Mouse (Mus musculus): ENCODE results near the gene C1ra.
"Not testable (repeated sequence)": the region's sequence is repeated elsewhere in the genome, so short reads cannot be mapped to it uniquely, and the experiment has no call there.

Gene C1ra

DNA sequence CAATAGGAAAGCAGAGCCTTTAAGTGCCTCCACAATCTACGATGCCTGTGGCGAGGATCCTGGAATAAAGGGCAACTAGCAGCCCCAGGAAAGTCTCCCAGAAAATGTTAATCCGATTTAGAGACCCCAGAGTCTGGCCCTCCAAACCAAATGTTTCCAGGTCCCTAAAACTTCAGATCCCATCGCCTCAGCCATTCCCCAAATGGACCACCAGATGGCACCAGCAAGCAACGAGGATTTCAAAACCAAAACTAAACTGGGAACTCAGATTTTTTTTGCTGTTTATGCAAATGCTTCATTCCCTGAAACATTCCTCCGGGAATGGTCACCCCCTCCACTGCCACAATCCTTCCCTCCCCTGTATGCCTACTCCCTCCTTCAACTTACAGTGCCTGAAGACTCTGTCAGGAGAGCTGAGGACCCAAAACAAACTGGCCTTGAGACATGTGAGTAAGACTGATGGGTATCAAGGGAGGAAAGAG lies at the start of gene C1ra:
Gene C1ra (plus strand): TSS at position 51 of the 482 bp plus-strand sequence.
- in situ Hi-C loops (cut with MboI, MseI), result no loop called here

DNA sequence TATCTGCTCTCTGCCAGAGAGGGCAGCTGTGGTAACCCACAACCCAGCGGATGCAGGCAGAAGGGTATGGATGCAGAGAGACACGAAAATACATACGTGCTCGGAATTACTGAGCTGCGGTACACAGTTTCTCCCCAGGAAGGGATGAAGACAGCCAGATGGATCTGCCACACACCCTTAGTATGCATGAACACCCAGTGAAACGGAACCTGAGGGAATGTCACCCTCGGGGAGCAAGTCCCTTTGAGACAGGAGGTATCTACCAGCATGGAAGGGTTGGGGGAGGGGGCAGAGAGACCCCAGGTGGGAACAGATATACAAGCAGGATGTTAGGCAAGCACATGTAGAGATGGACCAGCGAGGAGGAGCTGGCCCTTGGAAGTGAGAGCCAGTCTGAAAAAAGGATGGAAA lies 48.3 kb upstream of the C1ra start:
- in situ Hi-C loops (cut with MboI, MseI), result no loop called here

DNA sequence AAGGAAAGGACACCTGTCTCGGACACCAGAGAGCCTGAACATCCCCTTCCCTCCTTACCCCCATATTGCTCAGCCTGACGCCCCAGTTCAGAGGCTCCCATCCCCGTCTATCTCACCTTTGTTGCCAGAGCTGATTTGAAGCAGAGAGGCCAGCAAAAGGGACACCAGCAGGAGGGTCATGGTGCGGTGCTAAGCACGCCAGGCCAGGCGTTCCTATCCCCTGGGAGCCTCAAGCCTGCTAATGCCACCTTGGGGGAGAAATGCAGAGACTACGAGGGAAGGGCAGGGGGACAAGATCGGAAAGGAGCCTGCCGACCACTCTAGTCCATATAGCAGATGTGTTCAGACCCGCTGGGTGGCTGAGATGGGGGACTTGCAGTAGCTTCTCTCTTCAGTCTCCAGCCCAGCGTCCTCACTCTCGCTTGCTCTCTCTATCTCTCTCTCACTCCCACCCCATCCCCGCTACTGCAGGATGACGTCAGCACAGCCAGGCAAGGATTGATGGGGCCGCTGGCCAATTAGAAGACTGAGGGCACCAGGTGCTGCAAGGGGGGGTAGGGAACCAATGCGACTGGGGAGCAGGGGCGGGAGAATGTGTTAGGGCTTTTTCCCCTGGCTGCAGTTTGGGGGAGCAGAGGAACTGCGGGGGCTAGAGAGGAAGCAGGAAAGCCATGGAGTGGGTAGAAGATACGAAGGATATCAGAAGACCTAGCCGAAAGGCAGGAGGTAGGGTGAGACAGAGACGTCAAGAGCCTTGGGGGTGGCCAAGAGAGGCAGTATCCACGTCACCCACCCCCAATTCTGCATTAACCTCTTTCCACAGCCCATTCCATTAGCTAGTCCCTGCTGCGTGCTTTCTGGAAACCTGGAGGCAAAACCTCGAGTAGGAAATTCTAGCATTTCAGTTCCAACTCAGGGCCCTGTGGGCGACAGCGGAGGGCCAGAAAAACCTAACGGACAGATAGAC lies 47.6 kb upstream of the C1ra start, which contains the start of gene Clstn3:
Gene Clstn3 (minus strand): TSS at position 490 of the 967 bp plus-strand sequence.
- in situ Hi-C loops (cut with MboI, MseI), result no loop called here

DNA sequence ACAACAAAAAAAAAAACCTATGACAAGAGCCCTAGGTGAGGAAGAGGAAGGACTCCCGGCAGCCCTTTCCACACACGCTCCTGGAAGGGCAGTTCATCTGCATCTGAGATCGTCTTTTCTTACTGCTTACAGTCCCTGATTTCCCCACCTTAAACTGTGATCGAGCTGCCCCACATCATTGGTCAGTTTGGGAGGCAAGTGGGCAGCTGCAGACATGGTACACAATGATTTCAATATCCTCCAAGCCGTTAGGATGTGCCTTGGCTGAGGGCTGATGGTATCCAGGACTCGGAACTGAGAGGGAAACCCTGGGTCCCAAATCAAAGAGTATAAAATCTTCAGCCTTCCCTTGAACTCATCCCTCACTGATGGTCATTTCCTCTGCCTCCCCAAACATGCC lies 46.9 kb upstream of the C1ra start:
- in situ Hi-C loops (cut with MboI, MseI), result no loop called here

DNA sequence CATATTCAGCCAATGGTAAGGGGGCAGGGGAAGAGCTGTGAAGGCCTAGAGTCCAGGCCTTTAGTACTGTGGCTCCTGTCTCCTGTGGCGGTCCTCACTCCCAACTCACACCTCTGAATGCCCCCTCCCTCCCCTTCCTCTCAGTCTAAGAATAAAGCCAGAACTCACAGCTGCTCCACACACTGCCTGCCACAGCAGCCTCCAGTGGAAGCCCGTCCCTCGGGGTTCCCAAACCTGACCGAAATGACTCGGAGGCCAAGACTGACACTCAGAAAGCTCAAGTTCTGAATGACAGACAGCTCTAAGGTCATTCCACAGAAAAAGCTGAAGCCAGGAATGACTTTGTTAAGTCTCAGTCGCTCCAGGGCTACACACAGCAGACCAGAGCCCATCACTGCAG lies 46.5 kb upstream of the C1ra start:
- in situ Hi-C loops (cut with MboI, MseI), result no loop called here

DNA sequence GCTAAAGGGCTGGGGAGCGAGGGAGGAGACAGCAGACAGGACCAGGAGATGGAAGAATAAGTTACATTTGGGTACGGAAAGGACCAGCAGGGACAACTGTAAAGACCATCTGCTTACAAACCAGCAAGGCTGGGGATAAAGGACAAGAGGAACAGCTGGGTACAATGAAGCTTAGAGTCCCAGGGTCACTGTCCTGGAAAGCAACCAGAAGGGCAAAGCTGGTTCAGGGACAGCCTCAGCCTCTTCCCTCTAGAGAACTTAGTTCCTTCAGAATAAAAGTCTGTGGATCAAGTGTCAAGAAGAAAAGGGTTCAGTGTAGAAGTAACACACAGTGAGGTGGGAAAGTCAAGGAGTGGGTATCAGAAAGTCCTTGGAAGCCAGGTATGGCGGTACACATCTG lies 41.1 kb upstream of the C1ra start:
- in situ Hi-C loops (cut with MboI, MseI), result no loop called here

DNA sequence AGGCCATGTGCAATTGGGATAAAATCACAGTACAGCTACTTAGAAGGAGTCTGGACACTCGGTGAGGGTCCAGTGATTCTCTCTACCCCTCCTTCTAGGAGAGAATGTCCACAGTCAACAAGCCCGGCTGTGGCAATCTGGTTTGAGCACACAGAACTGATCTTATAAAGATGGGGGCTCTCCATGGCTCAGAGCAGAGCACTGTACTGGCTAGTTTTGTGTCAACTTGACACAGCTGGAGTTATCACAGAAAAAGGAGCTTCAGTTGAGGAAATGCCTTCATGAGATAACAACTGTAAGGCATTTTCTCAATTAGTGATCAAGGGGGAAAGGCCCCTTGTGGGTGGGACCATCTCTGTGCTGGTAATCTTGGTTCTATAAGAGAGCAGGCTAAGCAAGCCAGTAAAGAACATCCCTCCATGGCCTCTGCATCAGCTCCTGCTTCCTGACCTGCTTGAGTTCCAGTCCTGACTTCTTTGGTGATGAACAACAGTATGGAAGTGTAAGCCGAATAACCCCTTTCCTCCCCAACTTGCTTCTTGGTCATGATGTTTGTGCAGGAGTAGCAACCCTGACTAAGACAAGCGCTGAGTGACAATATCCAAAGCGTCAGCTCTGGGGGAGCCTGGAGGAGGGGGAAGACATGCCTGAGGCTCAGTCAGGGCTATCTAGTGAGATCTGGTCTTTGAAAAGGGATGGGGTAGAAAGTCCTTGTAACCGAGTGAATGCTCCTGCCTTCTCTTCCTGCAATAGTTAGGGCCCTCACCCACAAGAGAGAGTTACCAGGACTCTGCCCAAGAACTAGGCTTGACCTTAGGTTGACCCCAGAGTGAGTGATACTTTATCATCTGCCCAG lies 40.2 kb upstream of the C1ra start:
- in situ Hi-C loops (cut with MboI, MseI), result not testable (repeated sequence)

DNA sequence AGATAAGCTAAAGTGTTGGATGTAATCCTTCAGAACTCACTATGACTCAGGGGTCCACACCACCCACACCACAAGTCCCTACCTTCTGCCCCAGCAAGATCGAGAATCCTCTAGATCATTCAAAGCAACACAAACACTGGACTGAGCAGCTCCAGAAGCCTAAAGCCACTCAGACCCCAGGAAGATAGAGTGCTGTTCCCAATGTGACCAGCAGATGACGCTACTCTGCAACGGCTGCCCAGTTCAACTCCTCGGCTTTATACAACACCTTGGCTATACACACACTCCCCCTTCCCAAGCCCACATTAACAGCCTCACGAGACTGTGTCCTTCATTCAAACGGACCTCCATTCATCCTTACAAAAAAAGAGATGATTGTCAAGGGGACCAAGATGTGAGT lies 39.4 kb upstream of the C1ra start:
- in situ Hi-C loops (cut with MboI, MseI), result no loop called here

DNA sequence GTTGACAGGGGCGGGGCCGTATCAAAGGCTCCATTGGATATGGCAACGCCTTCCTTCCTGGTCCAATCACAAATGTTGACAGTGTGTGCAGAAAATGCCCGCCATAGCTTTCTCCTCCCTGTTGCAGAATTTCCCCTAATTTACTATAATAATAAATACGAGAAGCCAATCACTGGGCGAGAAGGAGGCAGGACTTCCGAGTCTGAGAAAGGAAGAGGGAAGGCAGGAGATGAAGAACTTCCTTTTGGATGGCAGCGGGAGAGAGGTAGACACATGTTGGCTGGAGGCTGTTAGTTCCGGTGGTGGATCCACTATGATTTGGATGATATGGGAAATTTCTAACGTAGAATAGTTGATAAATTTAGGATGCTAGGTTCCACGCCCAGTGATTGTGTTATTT lies 37.6 kb upstream of the C1ra start:
- in situ Hi-C loops (cut with MboI, MseI), result no loop called here

DNA sequence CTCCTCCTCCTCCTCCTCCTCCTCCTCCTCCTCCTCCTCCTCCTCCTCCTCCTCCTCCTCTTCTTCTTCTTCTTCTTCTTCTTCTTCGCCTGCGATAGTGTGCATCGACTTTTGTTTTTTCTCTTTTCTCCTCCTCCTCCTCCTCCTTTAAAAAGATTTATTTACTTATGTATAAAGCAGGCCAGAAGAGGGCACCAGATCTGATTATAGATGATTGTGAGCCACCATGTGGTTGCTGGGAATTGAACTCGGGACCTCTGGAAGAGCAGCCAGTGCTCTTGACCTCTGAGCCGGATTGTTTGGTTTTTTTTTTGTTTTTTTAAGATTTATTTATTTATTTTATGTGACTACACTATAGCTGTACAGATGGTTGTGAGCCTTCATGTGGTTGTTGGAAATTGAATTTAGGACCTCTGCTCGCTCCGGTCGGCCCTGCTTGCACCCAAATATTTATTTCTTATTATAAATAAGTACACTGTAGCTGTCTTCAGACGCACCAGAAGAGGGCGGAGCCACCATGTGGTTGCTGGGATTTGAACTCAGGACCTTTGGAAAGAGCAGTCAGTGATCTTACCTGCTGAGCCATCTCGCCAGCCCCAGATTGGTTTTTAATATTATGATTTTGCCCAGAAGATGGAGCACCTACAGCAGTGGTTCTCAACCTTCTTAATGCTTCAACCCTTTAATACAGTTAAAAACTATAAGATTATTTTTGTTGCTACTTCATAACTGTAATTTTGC lies 36.7 kb upstream of the C1ra start:
- in situ Hi-C loops (cut with MboI, MseI), result not testable (repeated sequence)

DNA sequence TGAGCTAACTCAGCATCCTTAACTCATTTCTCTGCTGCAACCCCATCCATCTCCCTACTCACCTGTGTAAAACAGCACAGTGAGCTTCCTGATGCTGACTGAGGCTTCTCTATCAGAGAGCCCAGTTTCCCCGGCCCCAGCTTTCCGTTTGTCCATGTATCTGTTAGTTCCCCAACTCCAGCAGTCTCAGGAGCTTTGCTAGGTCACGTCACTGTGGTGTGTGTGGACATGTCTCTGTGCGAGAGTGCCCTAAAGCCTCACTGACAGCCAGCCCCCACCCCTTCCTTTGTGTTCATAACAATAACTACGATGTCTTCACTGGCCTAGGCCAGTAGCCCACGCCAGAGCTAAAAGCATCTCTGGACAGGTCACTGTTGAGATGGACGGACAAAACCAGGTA lies 36.0 kb upstream of the C1ra start:
- in situ Hi-C loops (cut with MboI, MseI), result no loop called here

DNA sequence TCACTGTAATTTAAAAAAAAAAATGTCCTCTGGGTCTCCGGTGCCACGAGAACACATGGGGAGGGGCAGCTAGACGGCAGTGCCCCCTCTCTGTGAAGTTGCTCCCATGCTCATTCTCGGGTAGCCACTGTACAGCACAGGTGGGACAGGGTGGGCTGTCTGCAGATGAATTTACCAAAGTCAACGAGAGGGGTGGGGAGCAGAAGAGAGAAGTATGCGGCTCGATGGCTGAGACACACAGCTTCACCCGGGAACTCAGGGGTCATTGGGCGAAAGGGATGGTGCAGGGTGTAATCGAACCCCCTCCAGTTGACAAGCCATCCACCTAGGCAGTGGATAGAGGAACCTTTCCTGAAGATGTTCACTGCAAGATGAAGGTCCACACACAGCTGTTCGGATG lies 35.4 kb upstream of the C1ra start:
- in situ Hi-C loops (cut with MboI, MseI), result no loop called here

DNA sequence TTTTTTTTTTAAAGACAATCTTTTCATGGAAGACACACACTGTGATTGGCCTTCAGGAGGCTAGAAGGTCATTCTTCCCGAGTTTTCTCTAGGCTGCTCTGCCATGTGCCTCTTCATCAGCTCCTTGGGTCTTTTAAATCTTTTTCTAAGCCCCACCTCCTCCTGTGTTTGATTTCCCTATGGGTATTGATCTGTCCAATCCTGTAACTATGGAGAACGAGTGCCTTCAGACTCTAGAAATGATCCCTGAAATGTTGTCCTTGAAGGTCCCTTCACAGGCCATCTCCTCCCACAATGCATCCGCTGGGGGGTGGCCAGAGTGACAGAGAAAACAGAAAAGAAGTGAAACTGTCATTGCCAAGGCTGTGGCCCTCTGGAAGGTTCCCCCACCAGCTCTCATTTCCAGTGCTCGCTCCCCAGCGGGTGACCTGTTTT lies 35.0 kb upstream of the C1ra start:
- in situ Hi-C loops (cut with MboI, MseI), result no loop called here

DNA sequence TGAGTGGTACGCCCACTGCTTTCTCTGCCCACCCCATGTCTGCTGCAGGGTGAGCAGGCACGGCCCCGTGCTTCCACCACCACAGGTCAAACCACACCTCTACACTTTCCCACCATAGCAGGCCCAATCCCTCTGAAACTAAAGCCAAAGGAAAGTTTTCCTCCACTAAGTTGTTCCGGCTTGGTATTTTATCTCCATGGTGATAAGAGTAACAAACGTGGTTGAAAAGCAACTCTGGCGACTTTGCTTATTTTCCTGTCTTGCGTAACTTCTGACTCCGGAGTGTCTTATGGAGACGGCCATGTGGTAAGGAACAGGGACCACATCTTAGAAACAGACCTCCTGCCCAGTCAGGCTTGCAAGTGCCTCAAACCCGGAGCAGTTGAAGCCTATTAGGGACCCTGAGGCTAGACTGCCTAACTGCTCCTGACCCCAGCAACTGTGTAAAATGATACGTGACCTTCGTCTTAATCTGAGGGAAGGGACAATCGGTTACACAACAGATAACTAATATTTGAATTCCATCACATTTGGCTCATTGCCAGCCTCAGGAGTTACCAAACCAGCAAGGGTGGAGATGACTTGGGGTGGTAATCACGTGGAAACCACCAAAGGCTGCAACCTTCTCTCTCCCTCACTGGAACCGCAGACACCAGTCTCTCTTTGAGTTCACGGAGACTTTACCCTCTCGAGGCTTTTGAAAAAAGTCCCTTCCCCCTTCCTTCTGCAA lies 34.1 kb upstream of the C1ra start:
- in situ Hi-C loops (cut with MboI, MseI), result no loop called here

DNA sequence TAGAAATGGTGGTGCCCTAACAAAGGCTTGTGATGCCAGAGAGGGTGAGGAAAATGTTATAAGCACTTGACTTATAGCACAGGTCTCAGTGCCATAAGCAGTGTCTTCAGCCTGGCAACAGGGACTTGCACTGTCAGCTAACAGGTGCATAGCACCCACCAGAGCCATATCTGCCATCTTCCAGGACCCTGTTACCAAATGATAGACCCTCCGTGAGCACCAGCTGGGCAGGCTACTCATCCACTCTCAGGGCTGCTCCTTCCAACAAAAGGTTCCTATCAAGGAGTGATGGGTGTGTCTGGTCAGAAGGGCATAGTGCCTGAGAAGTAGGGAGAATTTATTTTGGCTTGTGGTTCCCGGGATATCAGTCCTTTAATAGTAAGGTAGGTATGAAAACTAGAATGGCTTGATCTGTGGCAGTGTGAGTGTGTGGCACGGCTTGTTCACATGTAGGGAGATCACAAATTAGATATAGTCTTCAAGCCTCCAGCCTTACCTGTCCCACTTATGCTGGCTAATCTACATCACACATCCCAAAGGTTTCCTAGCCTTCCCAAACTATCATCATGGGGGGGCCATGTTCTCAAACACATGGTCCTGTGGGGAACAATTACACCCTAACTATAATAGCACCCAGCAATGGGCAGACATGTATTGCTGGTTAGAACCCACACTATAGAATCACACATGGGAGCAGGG lies 33.2 kb upstream of the C1ra start:
- in situ Hi-C loops (cut with MboI, MseI), result no loop called here

DNA sequence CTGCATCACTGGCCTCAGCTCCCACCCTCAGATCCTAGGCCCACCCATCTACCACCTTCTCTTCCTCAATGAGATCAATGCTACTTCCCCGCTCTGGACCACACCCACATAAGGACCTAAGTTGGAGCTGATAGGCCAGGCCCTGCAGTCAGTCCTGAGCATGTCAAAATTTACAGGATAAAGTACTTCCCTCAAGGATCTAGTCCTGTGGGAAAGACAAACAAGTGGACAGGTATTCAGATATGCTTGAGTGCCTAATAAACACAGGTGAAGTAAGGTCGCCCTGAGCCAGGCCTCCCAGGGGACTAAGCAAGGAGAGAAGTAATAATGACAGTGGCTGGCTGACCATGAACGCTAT lies 32.7 kb upstream of the C1ra start:
- in situ Hi-C loops (cut with MboI, MseI), result no loop called here

DNA sequence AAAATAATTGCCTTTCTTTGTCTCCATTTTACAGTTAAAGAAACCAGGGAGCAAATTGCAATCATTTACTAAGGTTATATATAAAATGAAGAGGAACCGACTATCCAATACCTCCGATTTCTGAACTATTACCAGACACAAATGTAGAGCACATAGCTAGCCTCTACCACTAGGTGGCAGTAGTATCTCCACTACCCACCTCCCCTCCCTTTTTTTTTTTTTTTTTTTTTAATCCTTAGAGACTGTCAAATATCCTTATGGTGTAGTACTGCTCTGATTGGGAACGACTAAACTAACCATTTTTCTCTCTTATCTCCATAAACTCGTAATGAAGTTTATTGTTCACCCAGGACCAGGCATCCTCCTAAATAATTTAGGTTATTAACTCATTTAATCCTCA lies 31.9 kb upstream of the C1ra start:
- in situ Hi-C loops (cut with MboI, MseI), result no loop called here

DNA sequence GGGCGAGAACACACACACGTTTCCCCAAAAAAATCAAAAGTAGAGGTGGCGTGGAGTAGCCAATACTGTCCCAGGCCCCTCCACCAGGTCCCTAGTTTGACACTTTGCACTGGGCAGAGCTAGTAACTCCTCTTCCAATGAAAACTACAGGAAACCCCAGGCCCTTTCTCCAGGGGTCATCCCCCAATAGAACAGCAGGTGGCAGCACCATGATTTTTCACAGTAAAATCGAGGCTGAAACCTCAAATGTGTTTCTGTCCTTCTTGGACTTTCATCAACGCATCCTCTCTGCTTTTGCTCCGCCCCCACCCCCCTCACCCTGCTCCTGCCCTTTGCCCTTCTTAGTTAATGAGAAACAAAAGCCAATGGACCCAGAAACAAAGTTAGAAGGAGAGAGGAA lies 30.6 kb upstream of the C1ra start:
- in situ Hi-C loops (cut with MboI, MseI), result no loop called here

DNA sequence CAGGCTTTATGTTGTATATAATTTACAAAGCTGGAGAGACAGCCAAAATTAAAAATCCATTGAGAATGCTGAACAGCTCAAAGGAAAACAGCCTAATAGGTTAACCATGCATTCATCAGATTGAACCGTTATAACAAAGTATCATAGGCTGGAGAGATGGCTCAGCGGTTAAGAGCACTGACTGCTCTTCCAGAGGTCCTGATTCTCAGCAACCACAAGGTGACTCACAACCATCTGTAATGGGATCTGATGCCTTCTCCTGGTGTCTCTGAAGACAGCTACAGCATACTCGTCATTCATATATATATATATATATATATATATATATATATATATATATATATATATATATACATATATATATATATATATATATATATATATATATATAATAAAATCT lies 28.4 kb upstream of the C1ra start:
- in situ Hi-C loops (cut with MboI, MseI), result not testable (repeated sequence)

DNA sequence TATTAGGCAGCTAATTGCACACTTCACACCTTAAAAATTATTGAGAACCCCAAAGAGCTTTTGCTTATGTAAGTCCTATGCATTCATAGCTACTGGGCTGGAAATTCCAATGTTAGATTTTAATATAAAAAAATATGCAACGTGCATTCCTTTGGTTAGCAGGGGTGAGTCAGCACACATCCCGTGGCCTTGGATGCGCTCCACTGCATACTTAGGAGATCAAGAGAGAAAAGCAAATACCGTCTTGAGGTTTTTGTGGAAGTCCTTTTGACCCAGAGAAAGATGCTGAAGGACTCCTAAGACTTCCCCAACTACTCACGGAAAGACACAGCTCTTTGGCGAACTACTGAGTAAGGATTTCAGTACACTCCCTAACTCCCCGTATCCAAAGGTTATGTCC lies 27.4 kb upstream of the C1ra start:
- in situ Hi-C loops (cut with MboI, MseI), result no loop called here
